Mouse (Mus musculus): ENCODE measurements at regions not wholly inside any gene's neighbourhood (a gene's known extent, or its start where the extent isn't known, plus 50 kb on each side); places are given as distances from the start of the nearest gene placed in this dataset.

DNA sequence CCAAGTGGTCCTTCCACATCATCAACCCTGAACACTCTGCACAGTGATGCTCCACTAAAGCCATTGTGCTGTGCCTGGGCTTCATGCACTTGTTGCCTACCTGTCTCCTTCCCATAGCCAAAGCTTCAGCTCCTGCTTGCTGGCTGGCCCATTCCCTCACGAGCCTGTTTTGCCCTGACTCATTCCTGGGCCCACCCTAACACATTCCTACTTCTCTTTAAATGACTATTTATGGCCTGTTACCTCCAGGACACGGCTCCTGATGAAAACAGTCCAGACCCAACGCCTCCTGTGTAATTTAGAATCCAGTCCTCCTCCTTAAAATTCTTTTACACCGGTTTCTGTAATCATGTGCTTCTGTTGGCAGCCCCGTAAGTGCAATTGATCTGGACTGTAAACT lies 175.1 kb upstream of the Tnp1 start:
- Histone ChIP-seq H3K4me1 (no peaks in the 10 kb centered on the region), H3K9me3 (replicated peaks) (no peaks in the 10 kb centered on the region), H3K4me3 (replicated peaks) (no peak overlapping the region), H3K9ac (no peak overlapping the region), H3K27ac (replicated peaks) (no peak overlapping the region), H3K27me3 (no peaks in the 10 kb centered on the region), H3K36me3 (no peaks in the 10 kb centered on the region), H3K4me2 (replicated peaks) (no peak overlapping the region)
- ATAC-seq (ENCODE audit: insufficient number of reproducible peaks, low FRiP score, low TSS enrichment, low read depth), result no peak
- WGBS, result 64% methylated on average over 5 of the region's 5 CpGs

DNA sequence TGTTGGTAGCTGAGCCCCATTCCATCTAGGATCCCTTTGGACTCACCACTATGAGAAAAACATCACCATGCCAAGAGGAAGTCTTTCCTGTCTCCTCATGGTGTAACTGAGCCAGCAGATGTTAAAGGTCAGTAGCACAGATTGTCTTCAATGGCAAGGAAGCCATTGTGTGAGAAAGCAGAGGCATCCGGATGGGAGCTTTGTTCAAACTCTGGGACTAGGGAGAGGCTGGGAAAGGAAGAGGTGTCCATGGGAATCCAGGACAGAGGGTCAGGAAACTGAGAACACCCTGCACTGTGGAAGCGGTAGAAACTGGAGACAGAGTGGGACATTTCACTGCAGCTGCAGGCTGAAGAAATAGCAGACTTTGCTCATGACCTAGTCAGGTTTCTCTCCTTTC lies 173.1 kb upstream of the Tnp1 start:
- no peak overlapping the region for H3K4me3 ChIP-seq (replicated peaks)
- H3K27me3 ChIP-seq, result no peaks in the 10 kb centered on the region
- 63% methylated on average over 2 of the region's 2 CpGs for WGBS
- no peaks in the 10 kb centered on the region for H3K4me1 ChIP-seq
- no peaks in the 10 kb centered on the region for H3K36me3 ChIP-seq
- H3K9ac ChIP-seq, result no peak overlapping the region
- no peak overlapping the region for H3K4me2 ChIP-seq (replicated peaks)
- no peak for ATAC-seq (ENCODE audit: insufficient number of reproducible peaks, low FRiP score, low TSS enrichment, low read depth)
- no peaks in the 10 kb centered on the region for H3K9me3 ChIP-seq (replicated peaks)
- H3K27ac ChIP-seq (replicated peaks), result no peak overlapping the region

DNA sequence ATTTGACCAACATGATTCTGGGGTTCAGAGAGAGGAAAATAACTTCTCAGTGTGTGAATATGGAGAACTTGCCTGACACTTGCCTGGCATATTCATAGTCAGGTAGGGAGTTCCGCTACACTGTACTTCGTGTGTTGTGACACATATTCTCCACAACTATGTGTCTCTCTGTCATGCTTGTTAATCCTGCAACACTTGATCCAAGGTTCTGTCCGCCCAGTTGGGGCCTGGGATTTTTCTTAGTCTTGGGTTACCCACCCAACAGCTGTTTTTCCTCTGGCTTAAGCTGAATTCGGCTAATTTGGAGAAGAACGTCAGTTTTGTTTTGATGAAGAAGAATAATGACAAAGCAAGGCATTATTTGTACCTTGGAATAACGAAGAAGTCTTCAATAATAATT lies 168.8 kb upstream of the Tnp1 start:
- Histone ChIP-seq H3K27me3 (no peaks in the 10 kb centered on the region), H3K36me3 (no peaks in the 10 kb centered on the region), H3K4me3 (replicated peaks) (no peak overlapping the region), H3K9ac (no peak overlapping the region), H3K27ac (replicated peaks) (no peak overlapping the region), H3K4me2 (replicated peaks) (no peak overlapping the region), H3K4me1 (no peaks in the 10 kb centered on the region), H3K9me3 (replicated peaks) (no peaks in the 10 kb centered on the region)
- WGBS, result 69% methylated on average over 6 of the region's 6 CpGs
- no peak for ATAC-seq (ENCODE audit: insufficient number of reproducible peaks, low FRiP score, low TSS enrichment, low read depth)

DNA sequence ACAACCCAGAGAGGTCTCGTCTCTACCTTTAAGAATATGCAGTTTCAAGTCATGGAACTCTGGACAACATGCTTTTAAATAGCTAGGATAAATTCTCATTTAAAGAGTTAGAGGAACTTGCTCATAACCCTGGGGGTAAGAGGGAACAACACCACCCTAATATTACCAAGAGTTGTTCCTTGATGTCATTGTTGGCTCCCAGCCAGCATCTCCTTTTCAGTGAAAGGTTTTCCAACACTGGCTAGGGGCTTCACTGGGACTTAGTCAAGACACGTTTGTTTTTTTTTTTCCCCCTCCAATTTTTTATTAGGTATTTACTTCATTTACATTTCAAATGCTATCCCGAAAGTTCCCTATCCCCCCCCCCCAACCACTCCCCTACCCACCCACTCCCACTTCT lies 163.1 kb upstream of the Tnp1 start:
- no peak overlapping the region for H3K4me3 ChIP-seq (replicated peaks)
- no peaks in the 10 kb centered on the region for H3K36me3 ChIP-seq
- no peaks in the 10 kb centered on the region for H3K9me3 ChIP-seq (replicated peaks)
- ATAC-seq (ENCODE audit: insufficient number of reproducible peaks, low FRiP score, low TSS enrichment, low read depth), result no peak
- H3K27me3 ChIP-seq, result no peaks in the 10 kb centered on the region
- no peak overlapping the region for H3K27ac ChIP-seq (replicated peaks)
- no peaks in the 10 kb centered on the region for H3K4me1 ChIP-seq
- no peak overlapping the region for H3K4me2 ChIP-seq (replicated peaks)
- no peak overlapping the region for H3K9ac ChIP-seq
- WGBS, result 64% methylated on average over 3 of the region's 3 CpGs

DNA sequence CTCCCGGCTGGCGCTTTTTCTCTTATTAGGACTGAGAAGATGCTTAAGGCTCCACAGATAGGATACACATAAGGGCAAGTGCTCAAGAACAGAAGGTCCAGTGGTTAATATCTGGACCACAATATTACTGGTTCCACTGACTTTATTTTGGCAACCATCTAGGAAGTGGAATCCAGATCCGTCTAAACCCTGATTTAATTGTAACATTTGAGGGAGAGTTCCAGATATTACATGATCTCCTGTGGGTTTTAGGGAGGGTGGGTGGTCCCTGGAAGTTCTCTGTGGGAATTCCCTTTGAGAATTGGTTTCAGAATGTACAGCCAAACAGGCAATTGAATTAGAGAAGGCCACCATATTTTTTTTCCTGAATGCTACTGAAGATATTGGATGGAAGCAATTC lies 161.4 kb upstream of the Tnp1 start:
- Histone ChIP-seq H3K27ac (replicated peaks) (no peak overlapping the region), H3K36me3 (no peaks in the 10 kb centered on the region), H3K4me3 (replicated peaks) (no peak overlapping the region), H3K27me3 (no peaks in the 10 kb centered on the region), H3K9ac (no peak overlapping the region), H3K9me3 (replicated peaks) (no peaks in the 10 kb centered on the region), H3K4me2 (replicated peaks) (no peak overlapping the region), H3K4me1 (no peaks in the 10 kb centered on the region)
- 84% methylated on average over 3 of the region's 3 CpGs for WGBS
- no peak for ATAC-seq (ENCODE audit: insufficient number of reproducible peaks, low FRiP score, low TSS enrichment, low read depth)

DNA sequence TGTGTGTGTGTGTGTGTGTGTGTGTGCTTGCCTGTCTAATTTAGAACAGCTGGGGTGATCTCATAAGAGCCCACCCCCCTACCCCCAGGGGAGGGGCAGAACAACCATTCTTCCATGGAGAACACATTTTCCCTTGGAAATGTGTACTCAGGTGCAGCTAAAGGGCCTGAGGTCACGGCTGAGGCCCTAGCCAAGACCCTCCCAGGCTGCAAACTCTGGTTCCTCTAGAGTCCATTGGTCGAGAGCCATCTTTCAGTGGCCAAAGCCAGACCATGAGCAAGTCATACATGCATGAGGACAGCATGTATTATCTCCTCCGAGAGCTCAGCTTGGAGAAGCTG lies 154.9 kb upstream of the Tnp1 start:
- H3K9ac ChIP-seq, result no peak overlapping the region
- no peak overlapping the region for H3K27ac ChIP-seq (replicated peaks)
- ATAC-seq (ENCODE audit: insufficient number of reproducible peaks, low FRiP score, low TSS enrichment, low read depth), result peak; percentile 39; the same call in 1 of the 2 replicates
- no peaks in the 10 kb centered on the region for H3K36me3 ChIP-seq
- WGBS, result 64% methylated on average over 3 of the region's 3 CpGs
- no peak overlapping the region for H3K4me3 ChIP-seq (replicated peaks)
- H3K27me3 ChIP-seq, result no peaks in the 10 kb centered on the region
- H3K9me3 ChIP-seq (replicated peaks), result 0 out of 2 replicates have a peak, but pooled peaks cover 3% of the 10 kb centered on the region
- H3K4me1 ChIP-seq, result no peaks in the 10 kb centered on the region
- no peak overlapping the region for H3K4me2 ChIP-seq (replicated peaks)

DNA sequence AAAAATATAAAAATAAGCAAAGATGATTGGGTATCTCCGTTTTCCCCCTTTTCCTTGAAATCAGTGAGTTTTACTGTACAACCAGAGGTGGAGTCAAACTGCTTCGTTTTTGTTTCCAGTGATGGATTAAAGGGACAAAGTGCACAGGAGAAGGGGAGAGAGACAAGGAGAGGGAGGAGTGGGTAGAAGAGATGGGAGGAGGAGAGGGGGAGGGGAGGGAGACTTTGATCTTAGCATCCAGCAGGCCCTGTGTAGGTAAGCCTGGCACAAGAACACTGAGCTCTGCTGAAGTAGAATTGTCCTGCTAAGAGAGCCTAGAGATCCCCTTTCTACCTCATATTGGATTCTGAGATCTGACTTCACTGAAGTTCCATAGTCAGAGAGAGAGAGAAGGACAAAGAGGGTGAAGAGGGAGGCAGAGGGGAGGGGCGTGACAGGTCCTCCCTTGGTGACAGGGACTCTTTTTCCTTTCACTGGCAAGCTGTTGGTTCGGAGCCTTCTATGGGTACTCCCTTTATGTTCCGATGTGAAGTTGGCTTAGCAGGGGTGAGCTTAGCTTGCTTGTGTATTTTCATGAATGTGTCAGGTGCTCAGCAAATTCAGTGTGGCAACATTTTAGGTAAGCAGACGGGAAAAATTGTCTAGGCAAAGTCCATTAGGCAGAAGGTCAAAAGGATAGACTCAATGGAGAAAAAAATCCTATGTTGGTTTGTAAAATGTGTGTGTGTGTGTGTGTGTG lies 154.4 kb upstream of the Tnp1 start:
- Histone ChIP-seq H3K9me3 (replicated peaks) (0 out of 2 replicates have a peak, but pooled peaks cover 3% of the 10 kb centered on the region), H3K36me3 (no peaks in the 10 kb centered on the region), H3K27me3 (no peaks in the 10 kb centered on the region), H3K4me1 (no peaks in the 10 kb centered on the region), H3K4me3 (replicated peaks) (no peak overlapping the region), H3K4me2 (replicated peaks) (no peak overlapping the region), H3K27ac (replicated peaks) (no peak overlapping the region), H3K9ac (no peak overlapping the region)
- no peak for ATAC-seq (ENCODE audit: insufficient number of reproducible peaks, low FRiP score, low TSS enrichment, low read depth)
- WGBS, result 55% methylated on average over 6 of the region's 6 CpGs

DNA sequence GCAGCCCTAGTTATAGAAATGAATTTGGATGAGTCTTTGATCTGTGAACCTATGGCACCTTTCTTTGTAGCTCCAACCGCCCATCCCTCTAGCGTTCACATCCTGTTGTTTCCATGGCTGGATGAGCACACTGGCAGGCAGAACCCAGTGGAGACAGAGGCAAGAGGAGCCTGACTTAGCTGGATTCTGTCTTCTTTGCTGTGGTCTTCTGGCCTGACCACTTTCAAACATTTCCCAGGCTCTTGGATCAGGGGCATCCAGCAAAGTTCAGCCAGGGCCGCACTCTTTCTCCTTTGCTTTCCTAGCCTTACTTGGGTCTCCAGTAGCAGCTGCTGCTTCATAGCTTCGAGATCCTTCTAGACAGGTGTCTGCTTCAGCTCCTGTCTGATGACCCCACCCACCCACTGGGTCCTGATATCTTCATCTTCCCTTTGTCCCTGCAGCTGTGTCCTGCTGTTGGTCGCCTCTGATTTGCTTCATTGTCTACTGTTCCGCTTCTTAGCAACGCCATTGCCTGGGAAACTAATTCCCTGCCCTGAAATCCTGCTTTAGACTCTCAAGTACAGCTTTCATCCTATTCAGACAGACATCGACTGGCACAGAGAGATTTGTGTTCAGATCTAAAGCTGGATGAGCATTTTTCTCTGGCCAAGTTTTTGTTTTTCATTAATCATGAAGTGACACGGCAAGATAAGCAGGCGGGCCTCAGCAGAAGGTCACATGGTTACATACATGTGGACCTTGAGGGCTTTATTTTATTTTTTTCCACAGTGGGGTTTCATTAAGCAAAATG lies 153.6 kb upstream of the Tnp1 start:
- no peaks in the 10 kb centered on the region for H3K36me3 ChIP-seq
- H3K4me2 ChIP-seq (replicated peaks), result no peak overlapping the region
- ATAC-seq (ENCODE audit: insufficient number of reproducible peaks, low FRiP score, low TSS enrichment, low read depth), result no peak
- H3K9ac ChIP-seq, result no peak overlapping the region
- 0 out of 2 replicates have a peak, but pooled peaks cover 3% of the 10 kb centered on the region for H3K9me3 ChIP-seq (replicated peaks)
- WGBS, result 55% methylated on average over 10 of the region's 10 CpGs
- H3K27ac ChIP-seq (replicated peaks), result no peak overlapping the region
- no peak overlapping the region for H3K4me3 ChIP-seq (replicated peaks)
- H3K4me1 ChIP-seq, result no peaks in the 10 kb centered on the region
- no peaks in the 10 kb centered on the region for H3K27me3 ChIP-seq

DNA sequence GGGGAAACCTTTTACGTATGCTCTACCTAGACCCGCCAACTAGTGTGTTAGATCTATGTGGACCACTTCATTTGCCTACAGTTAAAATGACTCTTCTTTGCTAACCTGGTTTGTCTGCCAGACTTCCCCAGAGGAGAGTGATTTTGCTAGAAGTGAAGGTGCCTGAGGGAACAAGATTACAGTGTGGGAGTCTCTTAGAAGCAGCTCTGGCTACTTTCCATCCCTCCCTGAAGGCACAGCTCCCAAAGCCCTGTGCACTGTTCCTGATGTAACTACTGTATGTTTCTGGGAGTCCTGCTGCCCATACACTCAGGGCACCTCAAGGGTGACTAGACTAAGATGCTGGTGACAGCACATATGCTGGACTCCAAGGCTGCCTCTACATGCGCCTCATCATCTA lies 144.5 kb upstream of the Tnp1 start:
- WGBS, result 96% methylated on average over 3 of the region's 3 CpGs
- H3K4me3 ChIP-seq (replicated peaks), result no peak overlapping the region
- H3K4me1 ChIP-seq, result no peaks in the 10 kb centered on the region
- H3K9me3 ChIP-seq (replicated peaks), result no peaks in the 10 kb centered on the region
- no peaks in the 10 kb centered on the region for H3K27me3 ChIP-seq
- no peaks in the 10 kb centered on the region for H3K36me3 ChIP-seq
- H3K4me2 ChIP-seq (replicated peaks), result no peak overlapping the region
- no peak overlapping the region for H3K27ac ChIP-seq (replicated peaks)
- ATAC-seq (ENCODE audit: insufficient number of reproducible peaks, low FRiP score, low TSS enrichment, low read depth), result no peak
- no peak overlapping the region for H3K9ac ChIP-seq

DNA sequence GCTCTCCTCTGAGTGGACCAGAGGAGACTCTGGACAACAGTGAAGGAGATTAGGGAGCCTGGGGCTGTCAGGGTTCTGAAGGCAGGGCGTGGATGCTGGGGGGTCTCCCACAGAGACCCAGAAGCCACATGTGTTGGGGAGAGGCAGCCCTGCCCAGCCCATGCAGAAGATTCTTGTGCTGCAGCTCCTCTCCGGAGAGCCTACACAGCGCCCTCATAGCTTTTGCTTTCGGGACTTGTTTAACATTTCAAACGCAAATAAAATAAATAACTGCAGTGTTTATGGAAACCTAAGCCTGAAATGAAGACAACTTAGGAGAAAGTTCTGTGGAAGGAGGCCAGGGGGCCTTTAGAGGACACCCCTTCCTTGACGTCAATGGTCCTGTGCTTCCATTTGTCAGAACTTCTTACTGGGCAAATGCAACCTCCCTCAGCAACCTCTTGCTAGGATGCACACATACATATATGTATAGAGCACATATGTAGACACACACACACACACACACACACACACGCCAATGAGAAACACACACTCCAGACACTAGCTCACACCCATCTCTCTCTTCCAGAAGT lies 143.8 kb upstream of the Tnp1 start:
- ATAC-seq (ENCODE audit: insufficient number of reproducible peaks, low FRiP score, low TSS enrichment, low read depth), result 0 out of 2 replicates have a peak, but pooled peaks have one; percentile 39
- Histone ChIP-seq H3K36me3 (no peaks in the 10 kb centered on the region), H3K27ac (replicated peaks) (no peak overlapping the region)

DNA sequence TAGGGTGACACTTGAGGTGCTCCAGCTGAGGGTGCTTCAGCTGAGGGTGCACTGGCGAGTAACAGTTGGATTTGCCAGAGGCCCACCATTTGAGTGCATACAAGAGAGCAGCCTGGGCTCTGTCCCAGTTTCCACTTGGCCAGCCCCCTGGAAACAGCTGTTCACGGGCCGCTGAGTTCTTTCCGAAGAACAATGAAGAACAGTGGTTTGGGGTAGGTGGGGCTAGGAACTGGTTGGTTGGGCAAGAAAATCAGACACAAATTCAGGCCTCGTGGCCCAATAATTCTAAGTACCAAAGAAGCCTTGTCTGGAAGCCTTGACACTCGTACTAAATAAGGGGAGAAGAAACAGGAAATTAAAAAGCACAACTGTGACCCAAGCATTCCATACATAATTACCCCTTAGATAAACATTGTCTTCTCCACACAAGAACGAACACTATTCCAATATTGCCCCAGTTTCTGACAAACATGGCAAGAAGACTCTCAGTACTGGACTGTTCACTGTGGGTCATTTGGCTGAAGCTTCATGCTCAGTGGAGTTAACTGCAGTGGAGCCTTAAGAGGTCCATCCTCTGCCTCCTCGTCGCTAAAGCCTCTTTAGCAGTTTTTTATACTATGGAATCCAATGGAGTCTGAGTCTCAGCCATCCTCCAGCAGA lies 137.9 kb upstream of the Tnp1 start:
- Histone ChIP-seq H3K9me3 (replicated peaks) (no peaks in the 10 kb centered on the region), H3K27ac (replicated peaks) (no peak overlapping the region), H3K27me3 (no peaks in the 10 kb centered on the region), H3K4me2 (replicated peaks) (no peak overlapping the region), H3K9ac (no peak overlapping the region), H3K4me1 (peaks cover 3% of the 10 kb centered on the region; the same call in 1 of the 2 replicates), H3K36me3 (no peaks in the 10 kb centered on the region), H3K4me3 (replicated peaks) (no peak overlapping the region)
- ATAC-seq (ENCODE audit: insufficient number of reproducible peaks, low FRiP score, low TSS enrichment, low read depth), result no peak
- 51% methylated on average over 9 of the region's 9 CpGs for WGBS

More for the DNA sequence above, 143.8 kb upstream of the Tnp1 start:
- Histone ChIP-seq H3K4me2 (replicated peaks) (no peak overlapping the region), H3K4me3 (replicated peaks) (no peak overlapping the region), H3K9me3 (replicated peaks) (no peaks in the 10 kb centered on the region), H3K9ac (no peak overlapping the region), H3K27me3 (no peaks in the 10 kb centered on the region), H3K4me1 (no peaks in the 10 kb centered on the region)
- WGBS, result 60% methylated on average over 7 of the region's 7 CpGs

Data from embryonic facial prominence, embryonic 15.5 days (tissue).